19 mouse cellular contexts compared by ENCODE assay signal in genomic region chr16:33795106-33795505, GRCm38 (mm10). TPM values are rescaled to one million over a fixed set of nuclear protein-coding genes. Genes with fewer than 3 reads are reported as not detected.
DNase-seq lines count a peak whose midpoint lies in the region; ATAC-seq and TF ChIP-seq lines count a peak whose summit lies in the region.
"Had no signal": no experiment of that assay in that cellular context is flagged by ENCODE, and none has a peak within 500 bp of the region (broad histone marks: within the 10 kb centered on the region; RNA-seq: fewer than 3 reads in every experiment).

No protein-coding gene starts in this region.

- peak; percentile 15 for DNase-seq in lung, postnatal 0 days (ENCODE audit: low spot score)
- no peak for DNase-seq in lung, postnatal 14 days
- DNase-seq in MEL (ENCODE audit: low read depth, low spot score): peak; percentile 67
- no peak for DNase-seq in intestine, embryonic 14.5 days (ENCODE audit: low spot score)
- no peak for DNase-seq in liver, embryonic 13.5 days
- DNase-seq in gastrocnemius, postnatal 14 days: no peak
- DNase-seq in adrenal gland, postnatal 4 days (ENCODE audit: low spot score in 2 of 2): no peak
- DNase-seq in frontal cortex, postnatal 10 days (ENCODE audit: low spot score in 2 of 2): no peak
- DNase-seq: adrenal gland, postnatal 10 days; B cell, adult 2 months; cerebellum, adult 11-12 months; cerebellum, adult 9-10 months; cerebellum, postnatal 25 days; gastrocnemius, postnatal 10 days; heart, postnatal 36 days had no signal

- H3K79me2 ChIP-seq in MEL (ENCODE audit: control insufficient read depth, insufficient read depth, low read length, poor library complexity): peaks cover 33% of the 10 kb centered on the region

- no peak overlapping the region for H3K4me2 ChIP-seq in lung, postnatal 0 days (replicated peaks; ENCODE audit: low read depth, low read length)
- peak overlapping the region; percentile 31 for H3K4me2 ChIP-seq in intestine, embryonic 14.5 days (ENCODE audit: low read length)
- no peak overlapping the region; the same call in 1 of the 2 replicates for H3K4me2 ChIP-seq in liver, embryonic 13.5 days
- H3K4me2 ChIP-seq: embryonic facial prominence, embryonic 12.5 days; forebrain, embryonic 15.5 days; heart, embryonic 12.5 days; hindbrain, embryonic 12.5 days had no signal

- no peaks in the 10 kb centered on the region for H3K9me3 ChIP-seq in lung, postnatal 0 days (ENCODE audit: low read length)
- H3K9me3 ChIP-seq in MEL (replicated peaks; ENCODE audit: insufficient read depth, low read length): no peaks in the 10 kb centered on the region
- H3K9me3 ChIP-seq in intestine, embryonic 14.5 days (ENCODE audit: control insufficient read depth, low read length): no peaks in the 10 kb centered on the region
- H3K9me3 ChIP-seq in liver, embryonic 13.5 days (replicated peaks): no peaks in the 10 kb centered on the region
- H3K9me3 ChIP-seq: embryonic facial prominence, embryonic 12.5 days; forebrain, embryonic 15.5 days; heart, embryonic 12.5 days; hindbrain, embryonic 12.5 days had no signal

- TF ChIP-seq EP300 in lung, postnatal 0 days (IDR thresholded peaks at IDR 0.05): no peak
- no peak for TF ChIP-seq EP300 in MEL (IDR thresholded peaks at IDR 0.05; ENCODE audit: low read depth in 1 of 2, low read length in 2 of 2)

- no peak overlapping the region for H3K9ac ChIP-seq in lung, postnatal 0 days (replicated peaks; ENCODE audit: low read depth)
- H3K9ac ChIP-seq in MEL (ENCODE audit: control insufficient read depth, low read depth, low read length, poor library complexity, severe bottlenecking): peak overlapping the region; percentile 78
- H3K9ac ChIP-seq in intestine, embryonic 14.5 days (ENCODE audit: low read length): peak overlapping the region; percentile 38
- H3K9ac ChIP-seq in liver, embryonic 13.5 days: no peak overlapping the region
- H3K9ac ChIP-seq: embryonic facial prominence, embryonic 12.5 days; forebrain, embryonic 15.5 days; heart, embryonic 12.5 days; hindbrain, embryonic 12.5 days had no signal

- H3K27ac ChIP-seq in lung, postnatal 0 days (ENCODE audit: low read length): no peak overlapping the region
- H3K27ac ChIP-seq in MEL (ENCODE audit: control insufficient read depth, low read depth, low read length): peak overlapping the region; percentile 98
- no peak overlapping the region for H3K27ac ChIP-seq in intestine, embryonic 14.5 days (ENCODE audit: low read depth)
- H3K27ac ChIP-seq in liver, embryonic 13.5 days: peak overlapping the region; percentile 29; the same call in 1 of the 2 replicates
- H3K27ac ChIP-seq: embryonic facial prominence, embryonic 12.5 days; forebrain, embryonic 15.5 days; hindbrain, embryonic 12.5 days had no signal

- ATAC-seq in lung, postnatal 0 days: no peak
- no peak for ATAC-seq in intestine, embryonic 14.5 days (replicated peaks; ENCODE audit: low FRiP score, low TSS enrichment, low read depth)
- no peak for ATAC-seq in liver, embryonic 13.5 days (ENCODE audit: low read depth)
- ATAC-seq: forebrain, embryonic 15.5 days had no signal

- no peak for TF ChIP-seq RAD21 in MEL (IDR thresholded peaks at IDR 0.05; ENCODE audit: low read depth, low read length)

- no peaks in the 10 kb centered on the region for H3K27me3 ChIP-seq in lung, postnatal 0 days (replicated peaks; ENCODE audit: insufficient read depth, low read length)
- H3K27me3 ChIP-seq in MEL (ENCODE audit: control insufficient read depth in 1 of 2, insufficient read depth in 2 of 2, low read length in 2 of 2): no peaks in the 10 kb centered on the region
- no peaks in the 10 kb centered on the region for H3K27me3 ChIP-seq in intestine, embryonic 14.5 days (replicated peaks; ENCODE audit: control insufficient read depth, insufficient read depth, low read length)
- H3K27me3 ChIP-seq in liver, embryonic 13.5 days: no peaks in the 10 kb centered on the region
- H3K27me3 ChIP-seq: embryonic facial prominence, embryonic 12.5 days; forebrain, embryonic 15.5 days; heart, embryonic 12.5 days; hindbrain, embryonic 12.5 days had no signal

- H3K4me3 ChIP-seq in lung, postnatal 0 days (ENCODE audit: low read depth, low read length): no peak overlapping the region
- peak overlapping the region; percentile 55 to 72 for H3K4me3 ChIP-seq in MEL (ENCODE audit: control insufficient read depth in 1 of 2, insufficient read depth in 1 of 2, low read depth in 2 of 2, low read length in 2 of 2)
- peak overlapping the region; percentile 25 for H3K4me3 ChIP-seq in intestine, embryonic 14.5 days (ENCODE audit: low read depth, low read length)
- H3K4me3 ChIP-seq in liver, embryonic 13.5 days (replicated peaks): peak overlapping the region; percentile 6; the same call in 1 of the 2 replicates
- H3K4me3 ChIP-seq: embryonic facial prominence, embryonic 12.5 days; forebrain, embryonic 15.5 days; heart, embryonic 12.5 days; hindbrain, embryonic 12.5 days had no signal

- intact Hi-C loops in gastrocnemius, postnatal 14 days (cut with DNase I; ENCODE audit: low total_unique reads): no loop called here

- no peaks in the 10 kb centered on the region for H3K36me3 ChIP-seq in lung, postnatal 0 days (ENCODE audit: insufficient read depth, low read length)
- peaks cover 2 to 32% of the 10 kb centered on the region in 2 experiments; a peak in 3 of 4 replicates for H3K36me3 ChIP-seq in MEL (ENCODE audit: control insufficient read depth in 1 of 2, insufficient read depth in 2 of 2, low read length in 2 of 2)
- H3K36me3 ChIP-seq in intestine, embryonic 14.5 days (ENCODE audit: control insufficient read depth, insufficient read depth, low read length): no peaks in the 10 kb centered on the region
- H3K36me3 ChIP-seq in liver, embryonic 13.5 days: no peaks in the 10 kb centered on the region
- H3K36me3 ChIP-seq: embryonic facial prominence, embryonic 12.5 days; forebrain, embryonic 15.5 days; heart, embryonic 12.5 days; hindbrain, embryonic 12.5 days had no signal

- no peaks in the 10 kb centered on the region for H3K4me1 ChIP-seq in lung, postnatal 0 days (ENCODE audit: insufficient read depth, low read depth, low read length)
- peaks cover 5 to 32% of the 10 kb centered on the region in 2 experiments; a peak in 3 of 4 replicates for H3K4me1 ChIP-seq in MEL (ENCODE audit: control insufficient read depth in 1 of 2, insufficient read depth in 2 of 2, low read length in 2 of 2)
- H3K4me1 ChIP-seq in intestine, embryonic 14.5 days (replicated peaks; ENCODE audit: control insufficient read depth, insufficient read depth, low read length): no peaks in the 10 kb centered on the region
- H3K4me1 ChIP-seq in liver, embryonic 13.5 days (replicated peaks): peaks cover 26% of the 10 kb centered on the region
- H3K4me1 ChIP-seq: embryonic facial prominence, embryonic 12.5 days; forebrain, embryonic 15.5 days; heart, embryonic 12.5 days; hindbrain, embryonic 12.5 days had no signal

- no peak for TF ChIP-seq CTCF in lung, postnatal 0 days (IDR thresholded peaks at IDR 0.05)
- no peak for TF ChIP-seq CTCF in MEL (IDR thresholded peaks at IDR 0.05 in 2 of 3, conservative IDR thresholded peaks at IDR 0.05 in 1 of 3; ENCODE audit: control insufficient read depth in 1 of 3, insufficient read depth in 1 of 3, low read depth in 2 of 3, low read length in 3 of 3, poor library complexity in 1 of 3, severe bottlenecking in 1 of 3)

- WGBS in lung, postnatal 0 days: 55% methylated on average over 4 of the region's 4 CpGs
- WGBS in intestine, embryonic 14.5 days: 67% methylated on average over 4 of the region's 4 CpGs
- WGBS in liver, embryonic 13.5 days (ENCODE audit: insufficient replicate concordance): 18% methylated on average over 4 of the region's 4 CpGs

- no peak for TF ChIP-seq POLR2A in MEL (IDR thresholded peaks at IDR 0.05; ENCODE audit: control insufficient read depth in 1 of 2, insufficient read depth in 1 of 2, low read depth in 1 of 2, low read length in 2 of 2, poor library complexity in 1 of 2)

TF ChIP-seq in MEL, 35 proteins besides CTCF, POLR2A, EP300 and RAD21:
- TF ChIP-seq POLR2AphosphoS5 (IDR thresholded peaks at IDR 0.05; ENCODE audit: borderline replicate concordance, low read depth, low read length): peak; percentile 15; the same call in 1 of the 2 replicates
- TF ChIP-seq GATA1 (IDR thresholded peaks at IDR 0.05; ENCODE audit: low read depth, low read length): no peak

RNA-seq across cellular contexts. Expression of gene Muc13, which starts 1.3 kb away (rescaled TPM):
- polyA plus RNA-seq in lung, postnatal 0 days (2015; fragmentation: Nextera tagmentation; extraction: Ambion mirVana): 0.08 and 0.11 TPM in 2 replicates
- 59.5 and 60.4 TPM in 2 replicates for total RNA-seq in MEL (2012; rRNA removed)
- 100 to 1,000 TPM in 1 of 2 experiments, not detected in 1; 129 TPM for polyA plus RNA-seq in MEL (2012; ENCODE audit: insufficient read depth in 1 of 2, insufficient read length in 2 of 2, low read depth in 1 of 2, low replicate concordance in 2 of 2, missing spikeins in 1 of 2)
- polyA plus RNA-seq in intestine, embryonic 14.5 days (2014; fragmentation: Nextera tagmentation; extraction: Ambion mirVana): 103 and 105 TPM in 2 replicates
- polyA plus RNA-seq in liver, embryonic 13.5 days (2015; fragmentation: Nextera tagmentation; extraction: Ambion mirVana): 2.7 and 3.2 TPM in 2 replicates
- total RNA-seq in gastrocnemius, postnatal 14 days (2021): not detected
- total RNA-seq in adrenal gland, postnatal 4 days (2021): under 1 TPM; 0.14 TPM
- polyA plus RNA-seq: forebrain, embryonic 15.5 days had no signal

RNA-seq across cellular contexts. Expression of gene Itgb5, which starts 34.4 kb away (rescaled TPM):
- polyA plus RNA-seq in lung, postnatal 0 days (2015; fragmentation: Nextera tagmentation; extraction: Ambion mirVana): 34.5 and 39.4 TPM in 2 replicates
- 0.16 and 0.27 TPM in 2 replicates for total RNA-seq in MEL (2012; rRNA removed)
- under 1 TPM in 1 of 2 experiments, not detected in 1; 0.58 TPM for polyA plus RNA-seq in MEL (2012; ENCODE audit: insufficient read depth in 1 of 2, insufficient read length in 2 of 2, low read depth in 1 of 2, low replicate concordance in 2 of 2, missing spikeins in 1 of 2)
- polyA plus RNA-seq in intestine, embryonic 14.5 days (2014; fragmentation: Nextera tagmentation; extraction: Ambion mirVana): 23.7 and 41.4 TPM in 2 replicates
- polyA plus RNA-seq in liver, embryonic 13.5 days (2015; fragmentation: Nextera tagmentation; extraction: Ambion mirVana): 10.9 and 11.3 TPM in 2 replicates
- total RNA-seq in gastrocnemius, postnatal 14 days (2021): 10 to 100 TPM; 31.9 to 33.3 TPM
- 100 to 1,000 TPM; 173 to 175 TPM for total RNA-seq in adrenal gland, postnatal 4 days (2021)

Comparison
In these comparisons a context has a peak if more than half of its experiments do, and no peak if none do; other contexts are left out.
1. DNase-seq: peak in lung, postnatal 0 days (single experiment) and MEL (single experiment); none in lung, postnatal 14 days (single experiment), intestine, embryonic 14.5 days (single experiment), liver, embryonic 13.5 days (single experiment), gastrocnemius, postnatal 14 days (single experiment), adrenal gland, postnatal 4 days (0 of 2) and frontal cortex, postnatal 10 days (0 of 2).
2. H3K27ac ChIP-seq: peak in MEL (single experiment) and liver, embryonic 13.5 days (single experiment); none in lung, postnatal 0 days (single experiment) and intestine, embryonic 14.5 days (single experiment).
3. H3K9ac ChIP-seq: peak in MEL (single experiment) and intestine, embryonic 14.5 days (single experiment); none in lung, postnatal 0 days (single experiment) and liver, embryonic 13.5 days (single experiment).